Mouse (Mus musculus) gastrocnemius, postnatal 10 days (tissue): ENCODE measurements around the gene Gm10447. TPM values are rescaled to one million over a fixed set of nuclear protein-coding genes. Genes with fewer than 3 reads are reported as not detected.
A peak's percentile ranks its signal among the peaks of the same experiment; 100 is the strongest.
"Not testable (repeated sequence)": the region's sequence is repeated elsewhere in the genome, so short reads cannot be mapped to it uniquely, and the experiment has no call there.

Experiments
- DNase-seq: peaks from one replicate; pipeline ENCODE4 v3.0.0; 2021; ENCODE audit warnings: mixed read lengths
- total RNA-seq, 2 experiments: library from RNA; stranded (reverse); gene quantifications; 2 replicates each; pipeline ENCODE4 v1.2.3; 2021

Gene Gm10447
- total RNA-seq, 2 experiments from 2014 or later = not detected

DNA sequence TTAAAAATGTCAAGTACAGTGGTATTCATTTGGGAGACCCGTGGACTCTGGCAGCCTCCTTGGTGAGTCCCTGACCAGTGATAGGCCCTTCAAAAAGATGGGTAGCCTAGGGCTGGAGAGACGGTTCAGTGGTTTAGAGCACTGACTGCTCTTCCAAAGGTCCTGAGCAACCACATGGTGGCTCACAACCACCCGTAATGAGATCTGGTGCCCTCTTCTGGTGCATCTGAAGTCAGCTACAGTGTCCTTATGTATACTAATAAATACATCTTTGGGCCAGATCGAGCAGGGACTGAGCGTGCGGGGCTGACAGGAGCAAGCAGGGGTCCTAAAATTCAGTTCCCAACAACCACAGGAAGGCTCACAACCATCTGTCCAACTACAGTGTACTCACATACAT lies 13.0 kb downstream of the Gm10447 start:
- DNase-seq = no peak

- no peak for DNase-seq
These were observed 15.0 kb downstream of the Gm10447 start for GRCm38 (mm10) chr11:53441921-53442320.

DNA sequence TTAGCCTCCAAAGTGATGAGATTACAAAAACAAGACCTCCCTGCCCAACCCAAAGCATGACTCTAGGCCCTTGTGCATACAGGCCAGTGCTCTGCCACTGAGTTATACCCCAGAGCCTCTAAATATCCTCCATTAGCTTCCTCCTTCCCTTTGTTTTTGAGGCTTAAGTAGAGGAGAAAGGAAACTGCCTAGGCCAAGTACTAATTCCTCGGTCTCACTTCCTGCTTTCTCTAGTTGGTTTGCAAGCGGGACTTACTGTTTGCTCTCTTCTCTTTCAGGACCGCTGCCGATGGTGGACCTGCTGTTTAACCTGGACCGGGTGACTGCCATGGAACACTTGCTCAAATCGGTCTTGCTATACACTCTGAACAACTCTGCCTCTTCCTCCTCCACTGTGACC lies 20.6 kb downstream of the Gm10447 start:
- no peak for DNase-seq

- no peak for DNase-seq
These were observed 21.4 kb downstream of the Gm10447 start for GRCm38 (mm10) chr11:53435504-53435903.

DNA sequence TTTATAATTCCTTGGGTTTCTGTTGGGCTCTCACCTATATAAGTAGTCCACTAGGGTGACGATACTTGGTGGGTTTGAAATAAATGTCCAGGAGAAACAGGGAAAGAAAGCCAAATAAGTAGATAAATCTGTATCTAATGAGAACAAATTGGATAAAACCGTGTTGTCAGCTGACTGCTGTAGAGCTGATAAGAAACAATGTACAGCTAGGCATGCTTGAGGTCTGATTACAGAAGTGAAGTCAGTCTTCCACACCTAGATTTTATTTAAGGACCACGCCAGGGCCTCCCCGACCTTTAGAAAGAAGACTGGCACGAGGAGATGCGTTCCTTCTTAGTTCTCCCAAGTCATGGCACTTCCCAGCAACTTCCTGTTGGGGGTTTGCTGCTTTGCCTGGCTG lies 23.9 kb downstream of the Gm10447 start:
- no peak for DNase-seq

DNA sequence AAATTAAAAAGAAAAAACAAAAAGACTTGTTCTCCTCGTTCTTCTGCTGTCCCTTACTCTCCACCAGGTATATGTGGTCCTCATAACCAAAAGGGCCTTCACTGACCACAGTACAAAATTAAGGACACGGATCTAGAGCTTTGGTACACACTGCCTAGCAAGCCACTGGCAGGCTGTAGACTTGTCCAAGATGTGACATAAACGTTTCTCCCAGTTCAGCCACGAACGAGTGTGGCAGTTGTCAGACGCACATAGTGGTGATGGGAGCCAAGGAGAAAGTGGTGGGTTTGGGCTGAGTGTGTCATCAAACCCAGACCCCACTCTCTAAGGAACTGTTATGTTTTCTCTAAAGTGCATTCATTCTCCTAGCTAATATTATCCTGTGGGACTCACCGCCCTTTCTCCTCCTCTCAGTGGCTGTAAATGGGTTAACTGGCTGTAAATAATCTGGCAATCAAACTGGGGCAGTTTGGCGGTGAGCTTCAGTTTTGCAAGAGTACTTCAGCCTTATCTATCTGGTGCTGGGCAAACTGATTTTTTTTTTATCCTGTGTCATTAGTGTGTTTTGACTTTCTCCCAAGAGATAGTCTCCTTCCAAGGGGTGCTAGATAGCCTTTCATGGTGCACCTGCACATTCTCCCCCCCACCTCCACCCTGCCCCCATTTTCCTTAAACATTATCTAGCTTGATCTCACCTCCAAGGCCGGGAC lies 25.4 kb downstream of the Gm10447 start:
- no peak for DNase-seq

DNA sequence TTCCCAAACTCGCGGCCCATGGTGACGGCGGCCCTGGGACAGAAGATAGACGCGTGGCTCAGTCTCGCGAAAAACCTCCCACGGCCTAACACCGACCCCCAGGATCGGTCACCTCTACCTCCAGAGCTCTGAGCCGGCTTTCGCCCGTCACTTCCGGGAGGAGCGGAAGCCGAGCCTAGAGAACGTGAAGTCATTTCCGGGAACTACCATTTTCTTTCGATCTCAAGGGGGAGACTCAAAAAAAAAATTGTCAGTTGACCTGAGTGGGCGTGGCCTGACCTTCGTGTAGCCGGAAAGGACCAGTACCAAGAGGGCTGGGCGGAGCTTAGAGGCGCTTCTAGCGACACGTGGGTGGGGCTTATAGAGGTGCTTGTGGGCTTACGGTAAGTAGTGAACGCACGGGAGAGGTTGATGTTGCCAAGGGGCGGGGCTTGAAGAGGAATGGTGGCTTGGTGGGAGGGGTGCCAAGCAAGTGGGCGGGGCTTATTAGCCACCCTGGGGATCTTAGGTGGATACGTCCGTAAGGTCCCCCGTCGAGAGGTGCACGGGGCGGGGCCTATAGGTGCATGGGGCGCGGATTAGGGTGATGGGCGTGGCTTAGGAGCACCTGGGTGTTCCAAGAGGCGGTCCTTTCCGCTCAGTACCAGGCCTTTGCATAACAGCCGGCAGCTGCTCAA lies 26.1 kb downstream of the Gm10447 start, which contains the start of the genes Uqcrq and Gdf9:
Gene Uqcrq, minus strand, starts transcription at position 162 of the 677 bp plus-strand sequence.
Gene Gdf9, plus strand, starts transcription at position 354 of the 677 bp plus-strand sequence.
- DNase-seq = peak; percentile 96

DNA sequence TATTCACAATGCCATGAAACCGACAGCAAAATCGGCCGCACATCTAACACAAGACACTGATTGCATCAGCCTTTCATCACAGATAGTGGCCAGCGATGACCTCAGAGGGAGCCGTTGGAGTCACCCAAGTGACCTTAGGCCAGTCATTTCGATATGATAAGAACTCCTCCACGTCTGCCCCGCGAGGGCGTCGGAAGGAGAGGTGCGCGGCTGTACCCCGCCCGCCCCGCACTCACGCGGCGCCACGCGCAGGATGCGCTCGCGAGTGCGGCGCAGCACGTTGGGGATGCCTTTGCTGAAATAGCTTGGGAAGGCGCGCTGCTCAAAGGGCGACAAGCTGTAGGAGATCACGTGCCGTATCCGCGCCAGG lies 26.6 kb downstream of the Gm10447 start:
- DNase-seq = no peak

- DNase-seq = no peak
These were observed 27.7 kb downstream of the Gm10447 start for GRCm38 (mm10) chr11:53429182-53429581.

GRCm38 (mm10) chr11:53428716-53429057 lies 28.2 kb downstream of the Gm10447 start:
- no peak for DNase-seq

DNA sequence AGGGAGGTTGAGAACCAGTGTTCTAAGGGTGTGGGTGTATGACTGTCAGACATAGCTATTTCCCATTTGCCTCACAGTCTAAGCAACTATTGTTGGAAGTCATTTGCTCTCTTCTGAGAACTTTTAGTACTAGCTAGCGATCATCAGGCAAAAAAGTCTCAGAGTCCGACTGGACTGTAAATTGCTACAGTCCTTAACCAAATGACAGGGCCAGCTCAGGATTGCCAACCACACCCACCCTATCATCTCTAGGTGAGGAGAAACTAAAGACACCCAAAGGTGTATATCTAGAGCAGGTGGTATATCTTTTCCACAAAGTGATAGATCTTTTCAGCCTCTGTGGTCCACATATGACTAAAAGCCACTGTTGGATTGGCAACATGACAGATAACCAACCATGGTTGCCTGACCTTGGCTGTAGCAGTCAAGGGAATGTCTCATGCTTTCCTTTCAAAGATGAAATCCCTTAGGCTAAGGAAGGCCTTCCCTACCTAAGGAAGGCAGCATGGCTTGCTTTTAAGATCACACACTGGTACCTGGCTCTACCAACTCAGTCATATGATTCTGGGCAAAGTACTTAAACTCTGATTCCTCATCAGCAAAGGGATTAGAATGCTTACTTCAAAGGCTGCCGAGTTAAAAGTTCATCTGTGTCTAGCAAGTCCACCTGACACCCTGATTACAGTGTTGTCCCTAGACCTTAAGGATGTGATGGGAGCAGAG lies 28.8 kb downstream of the Gm10447 start:
- DNase-seq = no peak

DNA sequence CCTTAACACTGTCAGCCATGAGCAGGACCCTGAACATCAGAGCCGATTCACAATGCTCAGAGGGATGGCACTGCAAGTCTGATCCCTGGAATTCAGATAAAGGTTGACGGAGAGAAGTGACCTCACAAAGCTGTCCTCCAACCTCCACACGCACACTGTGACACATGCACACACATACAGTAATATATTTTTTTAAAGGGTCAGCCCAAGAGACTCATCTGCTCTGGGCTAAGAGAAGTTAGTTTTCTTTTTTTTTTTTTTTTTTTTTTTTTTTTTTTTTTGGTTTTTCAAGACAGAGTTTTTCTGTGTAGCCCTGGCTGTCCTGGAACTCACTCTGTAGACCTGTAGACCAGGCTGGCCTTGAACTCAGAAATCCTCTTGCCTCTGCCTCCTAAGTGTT lies 30.0 kb downstream of the Gm10447 start:
- DNase-seq = not testable (repeated sequence)

DNA sequence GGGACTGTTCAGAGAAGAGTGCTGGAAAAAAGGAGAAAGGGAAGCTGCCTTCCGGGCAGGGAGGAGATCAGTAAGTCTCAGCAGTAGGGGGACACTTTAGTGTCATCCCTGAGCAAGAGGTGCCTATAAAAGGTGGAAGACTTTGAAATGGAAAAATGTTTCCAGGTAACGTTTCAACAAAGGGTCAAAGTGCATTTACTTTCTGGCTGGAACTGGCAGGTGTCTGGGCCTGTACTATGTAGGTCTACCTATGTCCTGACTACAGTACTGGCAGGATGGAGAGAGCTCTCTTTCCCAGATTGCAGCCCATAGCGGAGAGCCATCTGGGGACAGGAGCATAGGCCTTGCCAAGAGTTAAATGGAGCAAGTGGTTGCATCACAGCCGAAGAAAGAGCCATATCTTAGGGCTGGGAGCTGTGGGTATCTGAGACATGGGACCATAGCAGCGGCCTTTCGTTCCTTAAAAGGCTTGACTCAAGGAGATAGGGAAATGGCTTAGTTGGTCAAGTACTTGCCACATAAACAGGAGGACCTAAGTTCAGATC lies 31.1 kb downstream of the Gm10447 start:
- no peak for DNase-seq

DNA sequence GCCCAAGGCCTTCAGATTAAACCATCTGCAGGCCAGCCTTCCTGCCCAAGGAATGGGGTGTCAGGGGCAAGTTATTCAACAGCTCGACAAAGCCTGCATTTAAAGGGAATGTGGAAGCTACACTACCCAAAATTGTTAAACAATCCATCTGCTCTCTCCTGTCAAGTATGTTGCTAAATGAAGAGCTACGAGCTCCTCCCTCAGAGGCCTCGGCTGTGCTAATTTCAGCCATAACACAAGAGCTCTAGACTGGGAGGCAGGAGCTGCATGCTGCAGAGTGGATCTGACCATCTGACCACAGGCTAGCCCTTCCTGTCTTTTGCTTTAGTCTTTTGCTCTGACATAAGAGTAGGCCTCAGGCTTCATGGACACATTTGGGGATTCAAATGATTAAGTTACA lies 31.7 kb downstream of the Gm10447 start:
- DNase-seq = no peak

- no peak for DNase-seq
These were observed 32.1 kb downstream of the Gm10447 start for GRCm38 (mm10) chr11:53424826-53425225.

DNA sequence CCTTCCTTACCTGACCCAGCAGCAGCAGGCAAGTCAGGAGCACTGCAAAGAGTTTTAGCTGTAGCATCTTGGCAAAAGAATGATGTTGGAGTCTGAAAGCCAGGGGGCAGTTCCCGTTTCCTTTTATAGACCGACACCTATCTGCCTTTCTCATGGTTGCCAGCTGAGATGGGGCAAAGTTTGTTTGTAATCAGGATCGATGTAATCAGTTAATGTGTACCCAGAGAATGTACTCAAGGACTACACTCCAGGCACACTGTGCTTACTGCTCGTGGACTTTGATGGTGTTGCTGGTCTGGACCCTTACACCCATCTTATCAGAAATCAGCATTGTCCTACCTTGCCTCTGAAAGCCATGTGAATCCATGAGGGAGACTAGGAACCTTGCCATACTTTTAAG lies 33.9 kb downstream of the Gm10447 start, which contains the start of gene Leap2:
Gene Leap2, minus strand, starts transcription at position 135 of the 400 bp plus-strand sequence.
- no peak for DNase-seq

DNA sequence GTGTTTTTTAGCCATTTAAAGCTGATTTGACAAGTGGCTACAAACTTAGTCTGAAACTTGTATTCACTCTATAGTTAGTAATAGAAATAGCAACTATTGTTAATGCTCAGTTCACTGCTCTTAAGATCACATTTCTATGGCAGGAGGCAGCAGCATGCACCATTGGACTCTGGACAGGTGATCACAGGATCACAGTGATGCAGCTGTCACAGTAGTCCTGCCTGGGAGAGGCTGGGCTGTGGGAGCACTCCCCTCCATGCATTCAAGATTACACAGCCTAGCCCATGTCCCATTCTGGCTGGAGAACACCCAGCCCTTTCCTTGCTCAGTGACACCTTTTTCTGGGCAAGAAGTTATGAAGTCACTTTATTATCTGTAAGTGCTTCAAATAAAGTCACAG lies 38.9 kb downstream of the Gm10447 start:
- DNase-seq = no peak

GRCm38 (mm10) chr11:53413871-53414270 lies 43.0 kb downstream of the Gm10447 start:
- DNase-seq = no peak

DNA sequence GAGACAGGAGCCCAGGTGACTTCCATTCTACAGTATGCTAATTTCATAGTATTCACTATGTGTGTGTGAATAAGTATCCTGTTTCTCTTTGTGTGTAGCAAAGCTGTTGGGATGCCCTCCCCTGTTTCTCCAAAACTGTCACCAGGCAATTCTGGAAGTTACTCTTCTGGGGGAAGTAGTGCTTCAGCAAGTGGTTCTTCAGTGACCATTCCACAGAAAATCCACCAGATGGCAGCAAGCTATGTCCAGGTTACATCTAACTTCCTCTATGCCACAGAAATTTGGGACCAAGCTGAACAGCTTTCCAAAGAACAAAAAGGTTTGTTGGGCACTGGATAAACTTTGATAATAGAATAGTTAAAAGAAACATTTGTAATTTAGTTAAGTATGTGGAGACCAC lies 45.2 kb downstream of the Gm10447 start:
- DNase-seq = no peak
